Mouse (Mus musculus): Measurements from ENCODE around the gene Dvl1.

- TF ChIP-seq CTCF (IDR thresholded peaks at IDR 0.05; ENCODE audit: low read depth) (peak; percentile 59), EP300 (IDR thresholded peaks at IDR 0.05; ENCODE audit: low read depth) (no peak)
These were observed at the start of gene Dvl1 for GRCm38 (mm10) chr4:155846871-155847578.
